Mouse (Mus musculus) lung, embryonic 15.5 days (tissue): ENCODE measurements around the gene Setd4. TPM values are rescaled to one million over a fixed set of nuclear protein-coding genes. Genes with fewer than 3 reads are reported as not detected.
A peak's percentile ranks its signal among the peaks of the same experiment; 100 is the strongest.

Source experiments
- ATAC-seq: fragments of 200-750 bp; cut with Nextera tagmentation; 2 replicates; pipeline ENCODE4 v1.8.0; 2017; ENCODE audit warnings: moderate number of reproducible peaks, borderline replicate concordance; ENCODE audit not compliant: low FRiP score, low TSS enrichment; ENCODE audit errors: extremely low read depth
- H3K27ac ChIP-seq: fragments of 300-500 bp; sonication (generic); 2 replicates; pipeline ENCODE4 v1.5.1; 2015; ENCODE audit warnings: moderate library complexity, mild to moderate bottlenecking, inconsistent platforms
- H3K27me3 ChIP-seq: fragments of 300-500 bp; sonication (generic); 2 replicates; pipeline ENCODE4 v1.6.1; 2015; ENCODE audit warnings: inconsistent platforms
- H3K36me3 ChIP-seq: fragments of 300-500 bp; sonication (generic); 2 replicates; pipeline ENCODE4 v1.6.1; 2015; ENCODE audit warnings: inconsistent platforms
- H3K4me1 ChIP-seq: fragments of 300-500 bp; sonication (generic); 2 replicates; pipeline ENCODE4 v1.6.1; 2015; ENCODE audit warnings: inconsistent platforms
- H3K4me2 ChIP-seq: fragments of 300-500 bp; sonication (generic); 2 replicates; pipeline ENCODE4 v1.6.1; 2015; ENCODE audit warnings: inconsistent platforms, mild to moderate bottlenecking, moderate library complexity
- H3K4me3 ChIP-seq: fragments of 300-500 bp; sonication (generic); 2 replicates; pipeline ENCODE4 v1.5.1; 2015; ENCODE audit warnings: mild to moderate bottlenecking, inconsistent platforms
- H3K9ac ChIP-seq: fragments of 300-500 bp; sonication (generic); 2 replicates; pipeline ENCODE4 v1.6.1; 2015; ENCODE audit warnings: inconsistent platforms
- H3K9me3 ChIP-seq: fragments of 300-500 bp; sonication (generic); 2 replicates; pipeline ENCODE4 v1.6.1; 2016; ENCODE audit warnings: inconsistent platforms
- WGBS: fragments of 180-500 bp; shearing (Covaris S2); methylation state at CpG from one replicate; pipeline ENCODE4 v1.1.7; 2015; 5-methylcytosine and 5-hydroxymethylcytosine counted together
- polyA plus RNA-seq: library from polyadenylated mRNA; unstranded; fragments of >200 nt; fragmentation: Nextera tagmentation; extraction: Ambion mirVana; gene quantifications from 2 replicates; pipeline ENCODE4 v1.2.1, GENCODE M21; 2015

Gene Setd4
- polyA plus RNA-seq, 1 experiment from 2014 or later = 13.3 TPM

DNA sequence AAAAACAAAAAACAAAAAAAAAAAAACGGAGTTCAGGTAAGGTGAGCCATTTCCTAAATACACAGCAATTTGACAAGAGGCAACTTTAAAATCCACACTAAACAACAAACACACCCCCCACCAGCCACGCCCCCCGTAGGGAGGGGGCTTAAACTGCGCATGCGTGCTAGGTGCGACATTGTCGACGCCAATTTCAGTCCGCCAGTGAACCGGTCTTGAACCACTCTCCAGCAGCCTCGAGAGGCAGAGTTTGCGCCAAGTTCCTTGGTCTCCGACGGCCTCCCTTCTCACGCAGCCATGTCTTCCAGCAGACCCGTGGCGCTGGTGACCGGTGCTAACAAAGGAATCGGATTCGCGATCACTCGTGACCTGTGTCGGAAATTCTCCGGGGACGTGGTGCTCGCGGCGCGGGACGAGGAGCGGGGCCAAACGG is 3.8 kb upstream of the Setd4 start:
- under 1% methylated on average over 32 of the region's 32 CpGs for WGBS
- no peaks in the 10 kb centered on the region for H3K27me3 ChIP-seq
- peaks cover 12% of the 10 kb centered on the region for H3K36me3 ChIP-seq
- peak overlapping the region; percentile 62 for H3K4me3 ChIP-seq
- no peaks in the 10 kb centered on the region for H3K9me3 ChIP-seq
- peak overlapping the region; percentile 81 for H3K4me2 ChIP-seq
- peak; percentile 31; the same call in 1 of the 2 replicates for ATAC-seq
- H3K27ac ChIP-seq = peak overlapping the region; percentile 66
- peaks cover 24% of the 10 kb centered on the region for H3K4me1 ChIP-seq
- peak overlapping the region; percentile 67 for H3K9ac ChIP-seq

DNA sequence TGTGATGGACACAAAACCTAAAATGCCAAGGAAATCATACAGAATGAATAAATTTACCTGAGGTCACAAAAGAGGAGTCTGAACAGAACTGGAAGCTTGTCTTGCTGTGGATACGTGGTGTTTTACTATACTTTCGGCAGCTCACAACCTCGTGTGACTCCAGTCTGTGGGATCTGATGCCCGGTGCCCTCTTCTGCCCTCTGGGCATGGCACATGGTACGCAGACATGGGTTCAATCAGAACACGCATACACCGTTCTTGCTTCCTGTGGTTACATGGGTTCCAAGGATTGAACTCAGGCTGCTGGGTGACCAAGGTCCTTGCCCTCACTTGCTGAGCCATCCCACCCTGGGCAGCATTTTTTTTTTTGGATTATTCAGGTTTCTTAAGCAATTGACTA is 2.3 kb upstream of the Setd4 start:
- no peak for ATAC-seq
- 94% methylated on average over 7 of the region's 7 CpGs for WGBS
- H3K36me3 ChIP-seq = peaks cover 3% of the 10 kb centered on the region; the same call in 1 of the 2 replicates

DNA sequence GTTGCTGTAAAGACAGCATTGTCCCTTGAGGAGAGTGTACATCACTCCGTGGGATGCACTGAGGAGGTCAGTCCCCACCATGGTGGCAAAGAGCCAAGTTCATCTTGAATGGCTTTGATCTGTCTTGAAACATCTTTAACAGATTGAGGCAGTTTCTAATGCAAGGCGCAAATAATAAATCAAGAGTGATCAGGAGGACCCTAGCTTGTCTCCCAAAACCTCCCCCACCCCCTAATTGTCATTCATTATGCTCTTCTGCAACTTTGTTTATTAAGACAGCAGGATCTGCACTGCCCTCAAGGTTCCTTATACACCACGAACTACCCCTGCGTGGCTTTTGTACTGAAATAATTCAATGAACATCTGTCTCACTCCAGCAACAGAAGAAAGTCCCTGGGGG is 1.7 kb upstream of the Setd4 start, which contains the start of gene Cbr1:
Cbr1 (plus strand) TSS at position 301 of the 400 bp plus-strand sequence.
- H3K4me1 ChIP-seq = peaks cover 25% of the 10 kb centered on the region
- WGBS = 60% methylated on average over 4 of the region's 4 CpGs
- peak within 1 kb of the TSS; percentile 89 for H3K4me2 ChIP-seq
- no peak within 1 kb of the TSS for H3K27ac ChIP-seq
- H3K36me3 ChIP-seq = no peaks in the 10 kb centered on the region
- H3K27me3 ChIP-seq = no peaks in the 10 kb centered on the region
- peak within 1 kb of the TSS; percentile 55 for H3K4me3 ChIP-seq
- 0 out of 2 replicates have a peak within 1 kb of the TSS, but pooled peaks have one; percentile 68 for H3K9ac ChIP-seq
- H3K9me3 ChIP-seq = no peaks in the 10 kb centered on the region
- ATAC-seq = no peak

More for the DNA sequence above, 2.3 kb upstream of the Setd4 start:
- Histone ChIP-seq H3K4me1 (peaks cover 25% of the 10 kb centered on the region), H3K4me2 (no peak overlapping the region), H3K27ac (no peak overlapping the region), H3K27me3 (no peaks in the 10 kb centered on the region), H3K9ac (no peak overlapping the region), H3K4me3 (no peak overlapping the region), H3K9me3 (no peaks in the 10 kb centered on the region)

DNA sequence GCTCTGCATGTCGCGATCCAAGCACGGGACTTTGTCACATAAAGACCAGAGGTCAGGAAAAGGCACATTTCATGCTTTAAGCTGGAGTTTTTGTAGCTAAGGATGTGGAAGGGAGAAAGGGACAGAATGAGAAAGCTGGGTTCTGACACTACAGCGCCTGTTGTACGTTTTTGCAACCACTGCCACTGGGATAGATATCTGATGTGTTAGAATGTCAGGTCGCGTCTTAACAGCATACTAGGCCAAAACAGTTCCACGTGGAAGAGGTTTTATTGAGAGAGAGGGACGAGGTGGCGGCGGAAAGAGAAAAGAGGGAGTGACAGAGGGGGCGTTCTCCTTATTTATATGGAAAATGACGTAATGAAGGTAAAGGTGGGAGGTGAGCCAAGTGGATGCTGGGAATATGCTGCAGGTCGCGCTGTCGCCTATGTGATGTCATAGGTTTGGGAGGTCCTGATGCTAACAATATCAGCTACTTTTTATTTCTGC is 662 bp upstream of the Setd4 start:
- H3K4me2 ChIP-seq = peak overlapping the region; percentile 89
- H3K9me3 ChIP-seq = no peaks in the 10 kb centered on the region
- H3K36me3 ChIP-seq = no peaks in the 10 kb centered on the region
- H3K27me3 ChIP-seq = no peaks in the 10 kb centered on the region
- peak overlapping the region; percentile 68 for H3K9ac ChIP-seq
- no peak for ATAC-seq
- WGBS = 10% methylated on average over 16 of the region's 16 CpGs
- H3K27ac ChIP-seq = peak overlapping the region; percentile 92
- H3K4me1 ChIP-seq = peaks cover 25% of the 10 kb centered on the region
- H3K4me3 ChIP-seq = peak overlapping the region; percentile 55

DNA sequence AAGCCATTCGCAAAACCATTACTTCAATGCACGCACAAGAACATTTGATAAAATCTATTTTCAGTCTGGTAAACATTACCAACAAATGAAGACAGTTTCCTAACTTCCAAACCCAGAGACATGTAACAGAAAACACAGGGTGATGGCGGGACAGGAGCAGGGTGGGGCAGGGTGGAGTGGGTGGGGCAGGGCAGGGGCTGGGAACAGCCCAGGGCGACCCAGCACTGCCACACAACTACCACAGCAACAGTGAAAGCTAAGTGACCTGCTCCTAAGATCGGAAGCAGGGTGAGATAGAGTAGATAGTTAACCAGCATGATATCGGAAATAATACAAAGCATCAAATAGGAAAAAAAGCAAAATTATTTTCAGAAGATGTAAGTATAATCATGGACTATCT is 4.4 kb downstream of the Setd4 start:
- no peak for ATAC-seq
- 86% methylated on average over 6 of the region's 6 CpGs for WGBS
- Histone ChIP-seq H3K4me1 (peaks cover 6% of the 10 kb centered on the region), H3K4me2 (no peak overlapping the region), H3K27ac (no peak overlapping the region), H3K27me3 (no peaks in the 10 kb centered on the region), H3K4me3 (no peak overlapping the region), H3K9me3 (no peaks in the 10 kb centered on the region), H3K36me3 (peaks cover 5% of the 10 kb centered on the region; the same call in 1 of the 2 replicates), H3K9ac (no peak overlapping the region)

DNA sequence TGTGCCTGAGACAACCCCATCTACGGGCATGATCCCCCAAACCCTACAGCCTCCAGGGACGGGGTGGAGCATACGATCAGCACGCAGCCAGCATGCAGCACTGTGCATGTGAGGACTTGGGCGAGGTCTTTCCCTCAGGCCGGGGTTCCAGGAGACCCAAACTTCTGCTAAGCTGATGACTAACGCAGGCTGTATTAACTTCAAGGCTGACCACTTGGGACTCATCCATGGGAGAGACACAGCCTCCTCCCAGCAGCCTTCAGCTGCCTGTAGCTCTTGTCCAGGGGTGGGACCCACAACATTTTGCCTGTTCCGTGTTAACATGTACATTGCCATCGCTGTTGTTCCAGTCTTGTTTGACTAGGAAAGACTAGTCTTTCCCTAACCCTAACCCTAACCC is 6.3 kb downstream of the Setd4 start:
- Histone ChIP-seq H3K27ac (no peak overlapping the region), H3K27me3 (no peaks in the 10 kb centered on the region), H3K4me2 (no peak overlapping the region), H3K4me1 (no peaks in the 10 kb centered on the region), H3K9me3 (no peaks in the 10 kb centered on the region), H3K4me3 (no peak overlapping the region), H3K36me3 (peaks cover 5% of the 10 kb centered on the region; the same call in 1 of the 2 replicates), H3K9ac (no peak overlapping the region)
- WGBS = 89% methylated on average over 9 of the region's 9 CpGs
- ATAC-seq = no peak

DNA sequence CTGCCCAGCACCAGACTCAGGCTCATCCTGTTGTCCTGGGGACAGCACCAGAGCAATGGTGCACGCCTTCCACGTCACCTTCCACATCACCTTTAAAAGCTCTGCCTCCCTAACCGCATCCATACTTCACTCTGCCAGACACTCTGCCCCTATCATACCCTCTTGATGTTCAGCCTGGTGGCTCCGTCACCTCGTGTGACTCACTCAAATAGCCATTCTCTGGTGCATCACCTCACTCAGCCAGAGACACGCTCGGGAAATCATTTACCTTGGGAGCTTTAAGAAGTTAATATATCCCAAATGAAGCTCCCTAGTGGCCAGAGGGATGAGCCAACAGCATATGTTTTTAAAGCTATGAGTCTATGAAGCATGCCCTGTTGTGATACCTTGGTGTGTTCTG is 7.1 kb downstream of the Setd4 start:
- Histone ChIP-seq H3K4me1 (no peaks in the 10 kb centered on the region), H3K27ac (no peak overlapping the region), H3K4me2 (no peak overlapping the region), H3K9ac (no peak overlapping the region), H3K4me3 (no peak overlapping the region), H3K36me3 (peaks cover 5% of the 10 kb centered on the region; the same call in 1 of the 2 replicates), H3K9me3 (no peaks in the 10 kb centered on the region), H3K27me3 (no peaks in the 10 kb centered on the region)
- 89% methylated on average over 7 of the region's 7 CpGs for WGBS
- ATAC-seq = no peak

DNA sequence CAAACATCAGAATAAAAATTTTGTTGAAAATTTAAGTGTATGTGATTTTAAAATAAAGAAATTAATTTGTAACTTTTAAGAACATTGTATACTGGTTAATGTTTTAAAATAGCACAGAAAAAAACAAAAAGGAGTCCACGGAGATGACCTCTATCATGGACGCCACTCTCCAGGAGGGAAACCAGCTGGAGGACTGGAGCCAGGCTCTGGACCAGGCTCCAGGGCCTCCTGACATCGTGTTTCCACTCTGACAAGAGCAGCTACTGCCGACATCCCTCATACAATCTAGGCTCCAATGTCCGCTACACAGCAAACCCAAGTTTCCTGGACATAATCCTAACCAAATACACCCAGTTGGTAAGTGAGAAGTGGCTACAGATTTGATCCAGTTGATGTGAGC is 8.1 kb downstream of the Setd4 start:
- no peaks in the 10 kb centered on the region for H3K27me3 ChIP-seq
- no peak overlapping the region for H3K9ac ChIP-seq
- no peaks in the 10 kb centered on the region for H3K4me1 ChIP-seq
- no peak overlapping the region for H3K27ac ChIP-seq
- 77% methylated on average over 5 of the region's 5 CpGs for WGBS
- H3K4me3 ChIP-seq = no peak overlapping the region
- ATAC-seq = no peak
- H3K4me2 ChIP-seq = no peak overlapping the region
- H3K36me3 ChIP-seq = peaks cover 5% of the 10 kb centered on the region
- H3K9me3 ChIP-seq = no peaks in the 10 kb centered on the region

DNA sequence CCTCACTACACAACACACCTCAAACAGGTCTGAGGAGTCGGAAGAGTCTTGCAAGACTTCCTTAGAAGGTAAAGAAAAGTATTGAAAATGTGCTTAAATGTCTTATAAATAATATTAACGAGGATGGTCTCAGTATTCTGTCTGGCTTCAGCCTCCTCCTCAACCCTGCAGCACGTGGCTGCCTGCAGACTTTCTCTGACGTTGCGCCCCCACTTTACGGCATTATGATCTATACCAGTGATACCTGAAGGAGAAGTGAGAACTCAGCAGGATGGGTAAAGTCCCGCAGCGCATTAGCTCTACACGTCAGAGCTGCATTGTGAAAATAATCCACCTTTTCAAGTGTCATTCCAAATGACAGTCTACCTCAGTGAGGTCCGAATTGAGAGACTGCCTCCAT is 9.4 kb downstream of the Setd4 start:
- Histone ChIP-seq H3K27me3 (no peaks in the 10 kb centered on the region), H3K9me3 (no peaks in the 10 kb centered on the region), H3K4me3 (no peak overlapping the region), H3K9ac (no peak overlapping the region), H3K4me1 (no peaks in the 10 kb centered on the region), H3K4me2 (no peak overlapping the region), H3K27ac (no peak overlapping the region), H3K36me3 (peaks cover 16% of the 10 kb centered on the region)
- ATAC-seq = no peak
- 89% methylated on average over 10 of the region's 10 CpGs for WGBS

DNA sequence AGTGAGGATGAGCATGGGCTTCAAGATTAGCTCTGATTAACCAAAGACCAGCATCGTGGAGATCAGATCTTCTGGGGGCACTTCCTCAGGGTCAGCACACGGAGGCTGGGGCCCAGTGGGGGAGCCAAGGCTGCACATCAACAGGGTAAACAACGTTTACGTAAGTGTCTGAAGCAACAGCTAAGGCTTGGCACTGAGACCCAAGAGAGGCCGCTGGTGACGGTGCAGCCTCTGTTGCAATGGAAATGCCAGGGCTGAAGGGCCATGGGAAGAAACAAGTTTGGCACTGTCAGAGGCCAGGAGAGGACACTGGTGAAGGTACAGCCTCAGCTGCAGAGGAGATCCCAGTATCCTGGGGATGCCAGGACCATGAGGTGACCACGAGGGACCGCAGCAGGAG is 10.5 kb downstream of the Setd4 start:
- Histone ChIP-seq H3K27me3 (no peaks in the 10 kb centered on the region), H3K27ac (no peak overlapping the region), H3K4me2 (no peak overlapping the region), H3K9ac (no peak overlapping the region), H3K36me3 (peaks cover 14% of the 10 kb centered on the region), H3K4me1 (no peaks in the 10 kb centered on the region), H3K9me3 (no peaks in the 10 kb centered on the region), H3K4me3 (no peak overlapping the region)
- WGBS = 84% methylated on average over 8 of the region's 8 CpGs
- no peak for ATAC-seq

DNA sequence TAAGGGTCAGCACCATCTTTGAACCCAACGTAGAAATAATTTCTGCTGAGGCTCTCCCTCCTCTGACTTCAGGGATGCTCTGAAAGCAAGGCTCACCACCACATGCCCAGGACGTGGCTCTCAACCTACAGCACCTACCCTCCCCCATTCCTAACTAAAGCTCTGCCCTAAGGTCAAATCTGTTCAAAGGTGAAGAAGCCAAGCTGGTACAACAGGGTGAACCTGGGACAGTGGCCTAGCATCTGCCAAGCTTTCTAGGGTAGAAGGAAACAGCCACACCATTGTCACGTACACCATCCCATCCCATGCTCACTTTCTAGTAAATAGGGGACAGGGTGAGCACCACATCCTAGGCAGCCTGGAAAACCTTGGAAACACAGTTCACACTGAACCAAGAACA is 11.2 kb downstream of the Setd4 start:
- Histone ChIP-seq H3K27ac (no peak overlapping the region), H3K9me3 (no peaks in the 10 kb centered on the region), H3K9ac (no peak overlapping the region), H3K27me3 (no peaks in the 10 kb centered on the region), H3K4me3 (no peak overlapping the region), H3K4me1 (0 out of 2 replicates have a peak, but pooled peaks cover 6% of the 10 kb centered on the region), H3K36me3 (peaks cover 11% of the 10 kb centered on the region; the same call in 1 of the 2 replicates), H3K4me2 (no peak overlapping the region)
- no peak for ATAC-seq
- 93% methylated on average over 3 of the region's 3 CpGs for WGBS

DNA sequence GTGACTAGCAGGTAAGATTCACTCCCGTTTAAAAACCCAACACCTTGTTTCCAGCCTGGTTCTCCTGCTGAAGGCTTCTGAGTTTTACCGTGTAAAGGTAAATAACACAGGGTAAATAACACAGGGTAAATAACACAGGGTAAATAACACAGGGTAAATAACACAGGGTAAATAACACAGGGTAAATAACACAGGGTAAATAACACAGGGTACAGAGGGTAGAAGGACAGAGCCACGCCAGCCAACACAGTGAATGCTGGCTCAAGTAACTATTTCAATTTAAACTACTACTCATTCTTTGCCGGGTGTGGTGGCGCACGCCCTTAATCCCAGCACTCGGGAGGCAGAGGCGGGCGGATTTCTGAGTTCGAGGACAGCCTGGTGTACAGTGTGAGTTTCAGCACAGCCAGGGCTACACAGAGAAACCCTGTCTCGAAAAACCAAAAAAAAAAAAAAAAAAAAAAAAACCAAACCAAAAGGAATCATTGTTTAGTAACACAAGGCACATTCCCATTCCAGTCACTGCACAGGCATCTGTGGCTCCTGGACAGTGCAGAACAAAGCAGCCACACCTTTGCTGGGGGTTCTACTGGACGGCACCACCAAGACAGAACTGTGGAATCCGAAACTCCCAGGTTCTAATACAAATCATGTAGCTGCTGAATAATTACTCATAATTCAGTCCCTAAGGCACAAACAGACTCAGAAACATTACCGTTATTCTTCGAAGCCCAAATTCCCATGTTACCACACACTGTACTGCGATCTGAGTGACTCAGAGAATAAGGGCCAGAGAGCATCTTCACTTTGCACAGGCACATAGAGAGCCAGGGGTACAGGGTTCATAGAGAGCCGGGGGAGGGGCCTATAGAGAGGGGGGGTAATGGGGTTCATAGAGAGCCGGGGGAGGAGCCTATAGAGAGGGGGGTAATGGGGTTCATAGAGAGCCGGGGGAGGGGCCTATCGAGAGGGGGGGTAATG is 12.1 kb downstream of the Setd4 start:
- Histone ChIP-seq H3K27ac (no peak overlapping the region), H3K9ac (no peak overlapping the region), H3K9me3 (no peaks in the 10 kb centered on the region), H3K4me1 (0 out of 2 replicates have a peak, but pooled peaks cover 10% of the 10 kb centered on the region), H3K4me2 (no peak overlapping the region), H3K4me3 (no peak overlapping the region), H3K27me3 (no peaks in the 10 kb centered on the region), H3K36me3 (peaks cover 11% of the 10 kb centered on the region; the same call in 1 of the 2 replicates)
- 89% methylated on average over 19 of the region's 20 CpGs for WGBS
- no peak for ATAC-seq
